Mouse (Mus musculus) hindbrain, embryonic 10.5 days (tissue): Measurements from ENCODE around the gene Ing2. TPM values are rescaled to one million over a fixed set of nuclear protein-coding genes. Genes with fewer than 3 reads are reported as not detected.

Experiments
- DNase-seq: peaks from one replicate; pipeline ENCODE4 v3.0.0-alpha.2; 2017; ENCODE audit warnings: low spot score
- H3K27ac ChIP-seq: fragments of 300-500 bp; sonication (generic); 2 replicates; pipeline ENCODE4 v1.5.1; 2016; ENCODE audit warnings: mild to moderate bottlenecking, moderate library complexity
- H3K27me3 ChIP-seq: fragments of 300-500 bp; sonication (generic); 2 replicates; pipeline ENCODE4 v1.6.1; 2016; ENCODE audit warnings: mild to moderate bottlenecking; ENCODE audit not compliant: poor library complexity, insufficient read depth, severe bottlenecking
- H3K36me3 ChIP-seq: fragments of 300-500 bp; sonication (generic); 2 replicates; pipeline ENCODE4 v1.6.1; 2016; ENCODE audit warnings: mild to moderate bottlenecking, moderate library complexity
- H3K4me1 ChIP-seq: fragments of 300-500 bp; sonication (generic); replicated peaks from 2 replicates; pipeline ENCODE4 v1.6.1; 2016; ENCODE audit warnings: mild to moderate bottlenecking
- H3K4me3 ChIP-seq: fragments of 300-500 bp; sonication (generic); 2 replicates; pipeline ENCODE4 v1.5.1; 2016; ENCODE audit warnings: mild to moderate bottlenecking, moderate library complexity
- H3K9me3 ChIP-seq: fragments of 300-500 bp; sonication (generic); 2 replicates; pipeline ENCODE4 v1.6.1; 2016; ENCODE audit warnings: mild to moderate bottlenecking, moderate library complexity
- WGBS: fragments of 180-500 bp; shearing (Covaris S2); methylation state at CpG from one replicate; pipeline ENCODE4 v1.1.7; 2016; 5-methylcytosine and 5-hydroxymethylcytosine counted together
- polyA plus RNA-seq: library from polyadenylated mRNA; unstranded; fragments of >200 nt; fragmentation: Nextera tagmentation; extraction: Ambion mirVana; gene quantifications from 2 replicates; pipeline ENCODE4 v1.2.1, GENCODE M21; 2016

Ing2 gene
- polyA plus RNA-seq, result 11.4 and 11.7 TPM in 2 replicates

DNA sequence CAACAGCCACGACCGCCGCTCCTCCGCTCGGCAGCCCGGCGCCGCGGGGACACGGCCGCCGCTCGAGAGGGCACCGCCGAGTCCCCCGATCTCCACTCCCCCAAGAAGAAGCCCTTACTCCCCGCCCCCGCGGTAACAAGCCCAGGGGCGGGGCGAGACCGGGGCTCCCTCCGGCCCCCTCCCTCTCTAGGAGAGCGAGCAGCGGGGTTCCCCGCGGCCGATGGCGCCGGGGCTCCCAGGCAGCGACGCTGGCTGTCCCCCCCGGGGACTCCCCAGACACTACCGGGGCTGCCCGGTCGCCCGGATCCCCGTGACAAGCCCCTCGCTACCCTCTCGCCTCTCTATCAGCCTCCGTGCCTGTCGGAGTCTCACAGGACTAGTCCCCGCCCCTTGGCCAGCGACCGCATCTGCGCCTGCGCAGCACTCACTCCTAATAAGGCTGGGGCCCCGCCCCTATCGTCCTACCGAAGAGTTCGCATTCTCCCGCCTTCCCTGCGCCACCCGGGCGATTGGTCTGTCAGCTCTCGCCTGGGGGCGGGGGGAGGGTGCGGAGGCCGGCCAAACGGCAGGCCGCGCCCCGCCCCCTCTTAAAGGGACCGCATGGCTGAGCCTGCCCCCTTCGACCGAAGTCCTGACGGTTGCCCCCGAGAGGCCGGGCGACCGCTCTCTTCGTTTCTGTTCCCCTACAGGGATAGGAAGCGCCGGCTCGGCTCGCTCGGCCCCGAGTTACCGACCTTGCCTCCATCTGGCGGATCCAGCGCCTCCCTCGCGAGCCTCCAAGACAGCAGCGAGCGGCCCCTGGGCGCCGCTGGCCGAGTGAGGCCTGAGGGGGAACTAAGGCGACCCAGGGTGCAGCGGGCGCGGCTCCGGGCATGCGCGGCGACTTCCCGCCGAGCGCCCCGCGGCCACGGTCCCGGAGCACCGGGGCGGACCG, at the start of gene Ing2:
Gene Ing2 (minus strand): TSS at position 780 of the 934 bp plus-strand sequence.
- peak within 1 kb of the TSS; percentile 97 for H3K4me3 ChIP-seq
- WGBS, result under 1% methylated on average over 106 of the region's 106 CpGs
- peak; percentile 100 for DNase-seq
- no peaks in the 10 kb centered on the region for H3K27me3 ChIP-seq
- peaks cover 18% of the 10 kb centered on the region for H3K4me1 ChIP-seq
- H3K36me3 ChIP-seq, result peaks cover 10% of the 10 kb centered on the region
- no peaks in the 10 kb centered on the region; the same call in 1 of the 2 replicates for H3K9me3 ChIP-seq
- H3K27ac ChIP-seq, result peak within 1 kb of the TSS; percentile 98

DNA sequence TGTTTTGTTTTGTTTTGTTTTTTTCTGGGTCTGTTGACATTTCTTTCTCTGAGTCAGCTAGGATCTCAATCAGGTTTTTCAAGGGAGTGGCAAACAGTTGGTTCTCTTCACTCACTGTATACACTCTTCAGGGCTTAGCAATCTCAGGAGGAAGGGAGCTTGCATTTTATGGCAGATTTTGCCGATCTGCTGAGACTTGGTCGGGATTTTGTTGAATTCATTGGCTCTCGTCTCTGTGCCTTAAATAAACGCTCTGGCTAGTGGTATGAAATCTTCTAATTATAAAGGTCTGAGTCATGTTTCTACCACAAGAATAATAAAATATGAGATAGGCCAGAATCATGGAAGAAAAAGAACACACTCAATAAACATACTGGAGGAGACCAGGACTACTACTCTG, 46.3 kb upstream of the Ing2 start:
- Histone ChIP-seq H3K4me1 (0 out of 2 replicates have a peak, but pooled peaks cover 10% of the 10 kb centered on the region), H3K9me3 (no peaks in the 10 kb centered on the region), H3K36me3 (no peaks in the 10 kb centered on the region), H3K27me3 (no peaks in the 10 kb centered on the region), H3K27ac (no peak overlapping the region), H3K4me3 (no peak overlapping the region)
- no peak for DNase-seq
- WGBS, result 89% methylated on average over 4 of the region's 4 CpGs

GRCm38 (mm10) chr8:47718641-47719040, 43.3 kb upstream of the Ing2 start:
- DNase-seq, result no peak

DNA sequence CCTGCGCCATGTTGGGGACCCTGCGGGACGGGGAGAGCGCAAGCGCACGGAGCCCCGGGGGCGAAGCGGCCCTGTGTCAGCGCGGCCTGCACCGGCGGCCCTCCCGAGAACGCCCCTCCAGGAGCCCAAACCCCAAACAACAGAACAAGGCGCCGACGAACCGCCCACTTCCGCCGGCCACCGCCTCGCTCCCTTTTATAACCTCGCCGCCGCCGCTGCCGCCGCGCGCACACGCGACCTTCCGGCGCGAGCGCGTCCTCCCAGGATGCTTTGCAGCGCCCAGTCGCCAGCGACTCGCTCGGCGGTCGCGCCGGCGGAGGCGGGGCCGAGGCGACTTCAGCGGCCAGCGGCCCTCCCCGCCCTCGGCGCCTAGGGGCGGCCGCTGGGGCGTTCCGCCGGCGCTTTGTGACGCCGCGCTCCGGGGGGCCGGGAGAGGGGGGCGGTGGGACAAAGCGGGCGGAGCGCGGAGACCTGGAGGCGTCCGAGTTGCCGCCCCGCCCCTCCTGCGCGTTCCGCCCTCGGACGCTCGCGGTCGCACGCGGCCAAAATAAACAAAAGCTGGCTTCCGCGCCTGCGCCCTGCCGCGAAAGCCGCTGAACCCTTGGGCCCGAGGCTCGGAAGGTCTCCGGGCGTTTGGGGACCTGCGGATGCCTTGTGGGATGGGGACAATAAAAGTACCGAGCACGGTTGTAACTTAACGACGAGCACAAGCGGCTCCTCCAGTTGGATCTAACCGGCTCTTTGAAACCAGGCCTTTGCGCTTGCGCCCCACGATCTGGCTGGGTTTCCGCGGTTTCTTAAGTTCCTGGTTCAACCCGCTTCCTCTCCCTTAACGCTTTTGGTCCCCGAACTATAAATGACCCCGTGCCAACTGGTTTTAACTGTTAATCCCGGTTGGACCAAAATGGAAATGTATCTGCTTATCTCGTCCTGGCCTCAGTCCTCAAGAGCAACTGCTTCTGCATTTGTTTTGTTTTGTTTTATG, 38.7 kb upstream of the Ing2 start, which contains the start of gene Cdkn2aip:
Gene Cdkn2aip (minus strand): TSS at position 172 of the 985 bp plus-strand sequence.
- Histone ChIP-seq H3K9me3 (no peaks in the 10 kb centered on the region), H3K4me3 (peak within 1 kb of the TSS; percentile 96), H3K36me3 (peaks cover 29% of the 10 kb centered on the region), H3K4me1 (peaks cover 38% of the 10 kb centered on the region), H3K27ac (peak within 1 kb of the TSS; percentile 96), H3K27me3 (no peaks in the 10 kb centered on the region)
- DNase-seq, result peak; percentile 97
- under 1% methylated on average over 114 of the region's 114 CpGs for WGBS

More at GRCm38 (mm10) chr8:47718641-47719040, 43.3 kb upstream of the Ing2 start:
- H3K27me3 ChIP-seq, result no peaks in the 10 kb centered on the region
- no peaks in the 10 kb centered on the region for H3K36me3 ChIP-seq
- peaks cover 20% of the 10 kb centered on the region for H3K4me1 ChIP-seq
- H3K9me3 ChIP-seq, result no peaks in the 10 kb centered on the region
- no peak overlapping the region for H3K4me3 ChIP-seq
- WGBS, result 29% methylated on average over 11 of the region's 11 CpGs
- no peak overlapping the region for H3K27ac ChIP-seq

- H3K4me1 ChIP-seq, result peaks cover 30% of the 10 kb centered on the region
- H3K4me3 ChIP-seq, result peak overlapping the region; percentile 96
- DNase-seq, result no peak
- no peaks in the 10 kb centered on the region for H3K9me3 ChIP-seq
- peak overlapping the region; percentile 96 for H3K27ac ChIP-seq
- peaks cover 37% of the 10 kb centered on the region for H3K36me3 ChIP-seq
- WGBS, result under 1% methylated on average over 44 of the region's 44 CpGs
- no peaks in the 10 kb centered on the region for H3K27me3 ChIP-seq
These were observed 37.9 kb upstream of the Ing2 start for GRCm38 (mm10) chr8:47713171-47713663.

GRCm38 (mm10) chr8:47708106-47708505, 32.8 kb upstream of the Ing2 start:
- Histone ChIP-seq H3K27me3 (no peaks in the 10 kb centered on the region), H3K4me3 (no peak overlapping the region), H3K9me3 (no peaks in the 10 kb centered on the region), H3K36me3 (peaks cover 74% of the 10 kb centered on the region), H3K27ac (no peak overlapping the region), H3K4me1 (peaks cover 19% of the 10 kb centered on the region)
- no peak for DNase-seq
- 92% methylated on average over 5 of the region's 5 CpGs for WGBS

- Histone ChIP-seq H3K4me1 (peaks cover 8% of the 10 kb centered on the region), H3K27me3 (no peaks in the 10 kb centered on the region), H3K9me3 (no peaks in the 10 kb centered on the region), H3K36me3 (peaks cover 68% of the 10 kb centered on the region), H3K4me3 (no peak overlapping the region), H3K27ac (no peak overlapping the region)
- no peak for DNase-seq
- 95% methylated on average over 8 of the region's 8 CpGs for WGBS
These were observed 31.4 kb upstream of the Ing2 start for GRCm38 (mm10) chr8:47706746-47707145.

DNA sequence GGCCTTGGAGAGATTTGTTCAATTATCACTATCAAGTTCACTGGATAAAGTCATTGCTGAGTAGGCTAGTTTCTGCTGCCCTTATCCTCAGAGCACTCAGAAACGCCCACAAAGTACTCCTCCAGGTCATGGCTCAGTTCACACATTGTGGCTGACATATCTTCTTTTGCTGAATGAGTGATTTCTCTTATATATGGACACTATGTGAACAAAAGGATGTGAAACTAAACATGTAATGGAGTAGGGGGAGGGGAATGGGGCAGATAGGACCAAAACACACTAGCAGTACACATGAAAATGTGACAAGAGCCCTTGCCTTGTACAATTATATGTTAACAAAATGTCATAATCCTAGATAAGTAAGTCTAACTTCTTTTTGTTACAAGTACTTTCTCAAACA, 27.0 kb upstream of the Ing2 start:
- 52% methylated on average over 1 of the region's 1 CpGs for WGBS

GRCm38 (mm10) chr8:47697696-47698095, 22.3 kb upstream of the Ing2 start:
- no peak for DNase-seq

More for the DNA sequence above, 27.0 kb upstream of the Ing2 start:
- H3K27ac ChIP-seq, result no peak overlapping the region
- no peaks in the 10 kb centered on the region for H3K4me1 ChIP-seq
- no peaks in the 10 kb centered on the region for H3K27me3 ChIP-seq
- no peak for DNase-seq
- peaks cover 27% of the 10 kb centered on the region for H3K36me3 ChIP-seq
- H3K9me3 ChIP-seq, result no peaks in the 10 kb centered on the region
- H3K4me3 ChIP-seq, result no peak overlapping the region

GRCm38 (mm10) chr8:47695431-47696105, 20.2 kb upstream of the Ing2 start:
- H3K36me3 ChIP-seq, result no peaks in the 10 kb centered on the region
- peaks cover 8% of the 10 kb centered on the region for H3K27me3 ChIP-seq
- no peak for DNase-seq
- H3K4me1 ChIP-seq, result peaks cover 14% of the 10 kb centered on the region
- no peaks in the 10 kb centered on the region for H3K9me3 ChIP-seq
- no peak overlapping the region for H3K27ac ChIP-seq
- 87% methylated on average over 5 of the region's 5 CpGs for WGBS
- H3K4me3 ChIP-seq, result no peak overlapping the region

More at GRCm38 (mm10) chr8:47697696-47698095, 22.3 kb upstream of the Ing2 start:
- H3K27ac ChIP-seq, result no peak overlapping the region
- no peaks in the 10 kb centered on the region for H3K36me3 ChIP-seq
- H3K4me1 ChIP-seq, result no peaks in the 10 kb centered on the region
- no peaks in the 10 kb centered on the region for H3K27me3 ChIP-seq
- no peaks in the 10 kb centered on the region for H3K9me3 ChIP-seq
- no peak overlapping the region for H3K4me3 ChIP-seq
- WGBS, result 67% methylated on average over 1 of the region's 1 CpGs

DNA sequence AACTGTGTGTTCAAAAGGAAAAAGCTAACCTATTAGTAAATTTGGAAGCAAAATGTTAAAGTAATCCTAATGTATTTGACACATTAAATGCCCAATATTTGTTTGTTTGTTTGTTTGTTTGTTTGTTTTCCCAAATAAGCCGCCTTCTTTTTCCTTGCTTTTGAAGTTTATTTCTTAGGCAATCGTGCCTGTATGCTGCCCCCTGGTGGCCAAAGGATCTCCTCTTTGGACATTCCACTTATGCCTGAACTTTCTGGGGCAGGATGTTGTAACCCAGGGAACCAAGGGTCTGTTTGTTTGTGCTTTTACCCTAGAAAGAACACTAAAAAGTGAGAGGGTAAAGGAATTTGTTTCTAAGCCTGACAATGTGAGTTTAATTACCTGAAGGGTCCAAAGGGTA, 17.8 kb upstream of the Ing2 start:
- H3K36me3 ChIP-seq, result no peaks in the 10 kb centered on the region
- H3K9me3 ChIP-seq, result no peaks in the 10 kb centered on the region
- no peak overlapping the region for H3K4me3 ChIP-seq
- DNase-seq, result peak; percentile 74
- no peak overlapping the region for H3K27ac ChIP-seq
- WGBS, result 26% methylated on average over 2 of the region's 2 CpGs
- H3K27me3 ChIP-seq, result peaks cover 8% of the 10 kb centered on the region
- H3K4me1 ChIP-seq, result peaks cover 26% of the 10 kb centered on the region

DNA sequence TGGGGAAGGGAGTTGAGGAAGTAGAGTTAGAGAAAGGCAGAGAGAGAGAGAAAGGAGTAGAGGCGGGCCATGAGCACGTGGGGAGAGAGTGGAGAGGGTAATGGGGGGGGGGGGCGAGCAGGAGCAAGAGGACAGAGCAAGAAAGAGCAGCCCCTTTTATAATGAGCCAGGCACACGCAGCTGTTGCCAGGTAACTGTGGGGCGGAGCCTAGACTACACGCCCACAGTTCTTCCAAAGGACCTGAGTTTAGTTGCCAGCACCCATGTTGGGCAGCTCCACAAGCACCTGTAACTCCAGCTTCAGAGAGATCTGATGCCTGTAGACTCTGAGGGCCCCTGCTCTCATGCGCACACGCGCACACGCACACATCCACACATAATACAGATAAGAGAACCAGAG, 16.5 kb upstream of the Ing2 start:
- no peak for DNase-seq
- H3K4me3 ChIP-seq, result no peak overlapping the region
- 71% methylated on average over 10 of the region's 10 CpGs for WGBS
- H3K27me3 ChIP-seq, result peaks cover 8% of the 10 kb centered on the region
- peaks cover 26% of the 10 kb centered on the region for H3K4me1 ChIP-seq
- no peaks in the 10 kb centered on the region for H3K9me3 ChIP-seq
- H3K36me3 ChIP-seq, result no peaks in the 10 kb centered on the region
- no peak overlapping the region for H3K27ac ChIP-seq
